Mouse (Mus musculus): ENCODE measurements around the gene Meis2.

Gene Meis2

GRCm38 (mm10) chr2:115901007-115901406 lies 164.6 kb downstream of the Meis2 start:
- DNase-seq (ENCODE audit: low spot score): no peak

GRCm38 (mm10) chr2:115897559-115897958 lies 168.1 kb downstream of the Meis2 start:
- DNase-seq (ENCODE audit: low spot score): no peak

GRCm38 (mm10) chr2:115897001-115897400 lies 168.6 kb downstream of the Meis2 start:
- DNase-seq (ENCODE audit: low spot score): no peak

GRCm38 (mm10) chr2:115895717-115896116 lies 169.9 kb downstream of the Meis2 start:
- DNase-seq (ENCODE audit: low spot score): no peak

- no peak for DNase-seq (ENCODE audit: low spot score)
Observed at GRCm38 (mm10) chr2:115895256-115895655, 170.4 kb downstream of the Meis2 start.

- DNase-seq (ENCODE audit: low spot score): no peak
Observed at GRCm38 (mm10) chr2:115893113-115893512, 172.5 kb downstream of the Meis2 start.

GRCm38 (mm10) chr2:115890715-115891114 lies 174.9 kb downstream of the Meis2 start:
- DNase-seq (ENCODE audit: low spot score): no peak

GRCm38 (mm10) chr2:115890030-115890429 lies 175.6 kb downstream of the Meis2 start:
- no peak for DNase-seq (ENCODE audit: low spot score)

GRCm38 (mm10) chr2:115889212-115889611 lies 176.4 kb downstream of the Meis2 start:
- no peak for DNase-seq (ENCODE audit: low spot score)

- DNase-seq (ENCODE audit: low spot score): no peak
Observed at GRCm38 (mm10) chr2:115888336-115889077, 177.1 kb downstream of the Meis2 start.

- no peak for DNase-seq (ENCODE audit: low spot score)
Observed at GRCm38 (mm10) chr2:115887631-115888030, 178.0 kb downstream of the Meis2 start.

- no peak for DNase-seq (ENCODE audit: low spot score)
Observed at GRCm38 (mm10) chr2:115884184-115884583, 181.5 kb downstream of the Meis2 start.

- DNase-seq (ENCODE audit: low spot score): no peak
Observed at GRCm38 (mm10) chr2:115883520-115883919, 182.1 kb downstream of the Meis2 start.

- DNase-seq (ENCODE audit: low spot score): no peak
Observed at GRCm38 (mm10) chr2:115875802-115876531, 189.7 kb downstream of the Meis2 start.

GRCm38 (mm10) chr2:115872851-115873250 lies 192.8 kb downstream of the Meis2 start:
- no peak for DNase-seq (ENCODE audit: low spot score)

GRCm38 (mm10) chr2:115869966-115870365 lies 195.7 kb downstream of the Meis2 start:
- DNase-seq (ENCODE audit: low spot score): no peak

GRCm38 (mm10) chr2:115860600-115861347 lies 204.9 kb downstream of the Meis2 start:
- DNase-seq (ENCODE audit: low spot score): no peak

- no peak for DNase-seq (ENCODE audit: low spot score)
Observed at GRCm38 (mm10) chr2:115860141-115860480, 205.5 kb downstream of the Meis2 start.

GRCm38 (mm10) chr2:115859371-115860140 lies 206.1 kb downstream of the Meis2 start:
- DNase-seq (ENCODE audit: low spot score): no peak

GRCm38 (mm10) chr2:115858927-115859326 lies 206.7 kb downstream of the Meis2 start:
- DNase-seq (ENCODE audit: low spot score): no peak

- DNase-seq (ENCODE audit: low spot score): no peak
Observed at GRCm38 (mm10) chr2:115858246-115858645, 207.4 kb downstream of the Meis2 start.
